ENCODE assay signal across 9 mouse cellular contexts in the genomic region with DNA sequence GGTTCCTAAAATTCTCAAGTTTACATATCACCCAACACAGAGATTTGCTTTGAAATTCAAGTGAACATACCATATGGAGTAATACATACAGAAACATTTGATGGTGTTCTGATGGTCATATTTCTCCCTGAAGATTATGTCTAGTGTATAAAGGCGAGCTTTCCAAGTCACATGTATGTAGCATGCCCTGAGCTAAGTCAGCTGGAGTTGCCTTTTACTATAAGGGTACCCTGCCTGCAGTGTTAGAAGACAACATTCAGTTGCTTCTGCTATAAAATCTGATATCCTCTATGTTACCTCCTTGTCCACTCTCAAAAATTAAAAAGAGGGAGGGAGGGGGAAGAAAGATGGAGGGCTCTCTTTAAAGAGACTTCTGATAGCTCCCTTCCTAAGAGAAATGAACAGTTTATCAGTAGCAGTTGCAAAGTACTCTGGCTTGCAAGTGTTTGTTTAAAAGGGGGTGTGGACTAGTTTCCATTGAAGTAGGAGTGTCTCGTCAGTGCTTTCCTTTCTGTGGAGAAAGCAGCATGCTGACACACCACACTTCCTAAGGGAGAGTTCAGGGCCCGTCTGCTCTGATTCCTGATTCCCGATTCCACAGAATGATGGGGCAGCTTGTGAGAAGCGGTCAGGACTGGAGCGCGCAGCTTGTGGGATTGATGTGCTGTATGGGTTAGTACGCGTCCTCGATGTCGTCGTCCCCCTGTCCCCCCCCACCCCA.
DNase-seq lines count a peak whose midpoint lies in the region; ATAC-seq and TF ChIP-seq lines count a peak whose summit lies in the region.
"Had no signal": no experiment of that assay in that cellular context is flagged by ENCODE, and none has a peak within 500 bp of the region (broad histone marks: within the 10 kb centered on the region; RNA-seq: fewer than 3 reads in every experiment).

No protein-coding gene starts in this region.

- no peak overlapping the region for H3K4me2 ChIP-seq in forebrain, embryonic 14.5 days (ENCODE audit: low read length)
- no peak overlapping the region for H3K4me2 ChIP-seq in forebrain, postnatal 0 days (ENCODE audit: low read depth)
- peak overlapping the region; percentile 44 for H3K4me2 ChIP-seq in lung, embryonic 15.5 days

- H3K27ac ChIP-seq in forebrain, embryonic 10.5 days, result 0 out of 2 replicates have a peak overlapping the region, but pooled peaks have one; percentile 25
- H3K27ac ChIP-seq in forebrain, embryonic 14.5 days (ENCODE audit: low read depth, low read length), result no peak overlapping the region
- H3K27ac ChIP-seq in forebrain, postnatal 0 days (ENCODE audit: low read depth, low read length), result no peak overlapping the region
- no peak overlapping the region for H3K27ac ChIP-seq in lung, embryonic 15.5 days

- intact Hi-C loops in left cerebral cortex, postnatal 4 days (cut with DNase I), result no loop called here

- no peak for TF ChIP-seq CTCF in E14TG2a.4 (conservative IDR thresholded peaks at IDR 0.05; ENCODE audit: low read length)
- no peak for TF ChIP-seq CTCF in forebrain, postnatal 0 days (IDR thresholded peaks at IDR 0.05; ENCODE audit: low read depth)

- peak overlapping the region; percentile 27 for H3K4me3 ChIP-seq in forebrain, embryonic 10.5 days
- no peak overlapping the region for H3K4me3 ChIP-seq in forebrain, embryonic 14.5 days (ENCODE audit: low read depth, low read length)
- peak overlapping the region; percentile 53 for H3K4me3 ChIP-seq in E14TG2a.4 (replicated peaks; ENCODE audit: low read length)
- H3K4me3 ChIP-seq in forebrain, postnatal 0 days (ENCODE audit: low read depth, low read length), result no peak overlapping the region
- peak overlapping the region; percentile 9; the same call in 1 of the 2 replicates for H3K4me3 ChIP-seq in lung, embryonic 15.5 days

- 7% methylated on average over 12 of the region's 12 CpGs for WGBS in forebrain, embryonic 10.5 days
- 14% methylated on average over 12 of the region's 12 CpGs for WGBS in forebrain, embryonic 14.5 days
- WGBS in forebrain, postnatal 0 days, result 18% methylated on average over 12 of the region's 12 CpGs
- WGBS in lung, embryonic 15.5 days, result 6% methylated on average over 12 of the region's 12 CpGs

- H3K9me3 ChIP-seq in forebrain, embryonic 10.5 days, result no peaks in the 10 kb centered on the region
- no peaks in the 10 kb centered on the region for H3K9me3 ChIP-seq in forebrain, embryonic 14.5 days (replicated peaks; ENCODE audit: control insufficient read depth, low read length)
- no peaks in the 10 kb centered on the region for H3K9me3 ChIP-seq in E14TG2a.4 (ENCODE audit: low read length)
- H3K9me3 ChIP-seq in forebrain, postnatal 0 days (ENCODE audit: low read length), result no peaks in the 10 kb centered on the region
- H3K9me3 ChIP-seq in lung, embryonic 15.5 days, result no peaks in the 10 kb centered on the region

- peaks cover 37% of the 10 kb centered on the region for H3K4me1 ChIP-seq in forebrain, embryonic 10.5 days
- H3K4me1 ChIP-seq in forebrain, embryonic 14.5 days (ENCODE audit: control insufficient read depth, insufficient read depth, low read length), result peaks cover 13% of the 10 kb centered on the region
- H3K4me1 ChIP-seq in E14TG2a.4 (replicated peaks; ENCODE audit: low read depth, low read length), result peaks cover 51% of the 10 kb centered on the region
- no peaks in the 10 kb centered on the region for H3K4me1 ChIP-seq in forebrain, postnatal 0 days (ENCODE audit: insufficient read depth)
- 0 out of 2 replicates have a peak, but pooled peaks cover 6% of the 10 kb centered on the region for H3K4me1 ChIP-seq in lung, embryonic 15.5 days

- no peak for ATAC-seq in forebrain, embryonic 14.5 days
- ATAC-seq in forebrain, postnatal 0 days, result peak; percentile 59
- ATAC-seq in lung, embryonic 15.5 days (ENCODE audit: borderline replicate concordance, extremely low read depth, low FRiP score, low TSS enrichment), result peak; percentile 79; the same call in 1 of the 2 replicates

- no peak for DNase-seq in forebrain, embryonic 10.5 days (ENCODE audit: extremely low spot score, low spot score)
- DNase-seq in forebrain, embryonic 14.5 days (ENCODE audit: low spot score), result no peak
- no peak for DNase-seq in forebrain, postnatal 0 days
- DNase-seq in c-Kit-positive CD71-positive TER-119-positive erythroid progenitor cells, embryonic 14.5 days (ENCODE audit: low spot score), result no peak
- DNase-seq in thymus, postnatal 36 days, result no peak
- no peak for DNase-seq in left cerebral cortex, postnatal 4 days
- DNase-seq: thymus, adult 2 months had no signal

- H3K36me3 ChIP-seq in forebrain, embryonic 10.5 days (replicated peaks), result no peaks in the 10 kb centered on the region
- no peaks in the 10 kb centered on the region for H3K36me3 ChIP-seq in forebrain, embryonic 14.5 days (ENCODE audit: control insufficient read depth, insufficient read depth, low read length)
- H3K36me3 ChIP-seq in E14TG2a.4 (ENCODE audit: insufficient read depth, low read length), result no peaks in the 10 kb centered on the region
- no peaks in the 10 kb centered on the region for H3K36me3 ChIP-seq in forebrain, postnatal 0 days (ENCODE audit: insufficient read depth)
- no peaks in the 10 kb centered on the region for H3K36me3 ChIP-seq in lung, embryonic 15.5 days

- H3K27me3 ChIP-seq in forebrain, embryonic 10.5 days (ENCODE audit: poor library complexity, severe bottlenecking), result no peaks in the 10 kb centered on the region
- no peaks in the 10 kb centered on the region for H3K27me3 ChIP-seq in forebrain, embryonic 14.5 days (replicated peaks; ENCODE audit: control insufficient read depth, insufficient read depth, low read length)
- H3K27me3 ChIP-seq in E14TG2a.4 (ENCODE audit: insufficient read depth, low read length), result no peaks in the 10 kb centered on the region
- H3K27me3 ChIP-seq in forebrain, postnatal 0 days (ENCODE audit: insufficient read depth, low read length), result no peaks in the 10 kb centered on the region
- no peaks in the 10 kb centered on the region for H3K27me3 ChIP-seq in lung, embryonic 15.5 days

- H3K9ac ChIP-seq in forebrain, embryonic 14.5 days (ENCODE audit: low read length), result no peak overlapping the region
- no peak overlapping the region for H3K9ac ChIP-seq in forebrain, postnatal 0 days
- no peak overlapping the region for H3K9ac ChIP-seq in lung, embryonic 15.5 days

Comparison
In these comparisons a context has a peak if more than half of its experiments do, and no peak if none do; other contexts are left out.
1. H3K4me3 ChIP-seq: peak in forebrain, embryonic 10.5 days (single experiment), E14TG2a.4 (single experiment) and lung, embryonic 15.5 days (single experiment); none in forebrain, embryonic 14.5 days (single experiment) and forebrain, postnatal 0 days (single experiment).